Mouse (Mus musculus) embryonic facial prominence, embryonic 10.5 days (tissue): ENCODE data around the gene Ephx3. TPM values are rescaled to one million over a fixed set of nuclear protein-coding genes. Genes with fewer than 3 reads are reported as not detected.

ENCODE experiments used
- DNase-seq: peaks from one replicate; pipeline ENCODE4 v3.0.0-alpha.2; 2017; ENCODE audit warnings: low spot score
- H3K27ac ChIP-seq: fragments of 300-500 bp; sonication (generic); replicated peaks from 2 replicates; pipeline ENCODE4 v1.5.1; 2016; ENCODE audit warnings: mild to moderate bottlenecking
- H3K27me3 ChIP-seq: fragments of 300-500 bp; sonication (generic); replicated peaks from 2 replicates; pipeline ENCODE4 v1.6.1; 2016; ENCODE audit warnings: low read depth, mild to moderate bottlenecking; ENCODE audit not compliant: poor library complexity, severe bottlenecking
- H3K36me3 ChIP-seq: fragments of 300-500 bp; sonication (generic); replicated peaks from 2 replicates; pipeline ENCODE4 v1.6.1; 2016; ENCODE audit warnings: mild to moderate bottlenecking, moderate library complexity
- H3K4me1 ChIP-seq: fragments of 300-500 bp; sonication (generic); 2 replicates; pipeline ENCODE4 v1.6.1; 2016
- H3K4me3 ChIP-seq: fragments of 300-500 bp; sonication (generic); 2 replicates; pipeline ENCODE4 v1.5.1; 2016; ENCODE audit warnings: mild to moderate bottlenecking, moderate library complexity
- H3K9me3 ChIP-seq: fragments of 300-500 bp; sonication (generic); 2 replicates; pipeline ENCODE4 v1.6.1; 2016; ENCODE audit warnings: mild to moderate bottlenecking
- WGBS: fragments of 180-500 bp; shearing (Covaris S2); methylation state at CpG from one replicate; pipeline ENCODE4 v1.1.7; 2016; 5-methylcytosine and 5-hydroxymethylcytosine counted together
- polyA plus RNA-seq: library from polyadenylated mRNA; unstranded; fragments of >200 nt; fragmentation: Nextera tagmentation; extraction: Ambion mirVana; gene quantifications from 2 replicates; pipeline ENCODE4 v1.2.1, GENCODE M21; 2016

The Ephx3 gene
- polyA plus RNA-seq, 1 experiment from 2014 or later = 0.12 TPM

DNA sequence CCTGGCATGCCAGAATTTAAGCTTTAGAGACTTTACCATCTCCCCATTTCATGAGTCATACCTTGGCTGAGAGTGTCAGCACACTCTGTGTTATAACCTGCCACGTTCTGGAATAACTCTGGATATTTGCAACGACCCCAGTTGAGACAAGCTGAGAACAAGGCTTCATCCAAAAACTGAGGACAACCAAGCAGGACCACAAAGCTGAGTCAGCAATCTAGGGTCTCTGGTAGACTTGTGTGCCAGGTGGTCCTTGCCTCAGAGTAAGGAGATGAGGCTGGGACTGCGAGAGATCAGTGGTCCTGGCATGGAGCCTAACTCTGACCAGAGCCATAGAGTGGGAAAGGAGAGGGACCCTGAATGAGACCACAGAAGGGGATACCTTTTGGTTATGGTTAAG, 13.6 kb upstream of the Ephx3 start:
- Histone ChIP-seq H3K36me3 (peaks cover 100% of the 10 kb centered on the region), H3K9me3 (no peaks in the 10 kb centered on the region), H3K4me1 (0 out of 2 replicates have a peak, but pooled peaks cover 7% of the 10 kb centered on the region), H3K4me3 (no peak overlapping the region), H3K27me3 (no peaks in the 10 kb centered on the region), H3K27ac (no peak overlapping the region)
- WGBS = 90% methylated on average over 3 of the region's 3 CpGs
- no peak for DNase-seq

DNA sequence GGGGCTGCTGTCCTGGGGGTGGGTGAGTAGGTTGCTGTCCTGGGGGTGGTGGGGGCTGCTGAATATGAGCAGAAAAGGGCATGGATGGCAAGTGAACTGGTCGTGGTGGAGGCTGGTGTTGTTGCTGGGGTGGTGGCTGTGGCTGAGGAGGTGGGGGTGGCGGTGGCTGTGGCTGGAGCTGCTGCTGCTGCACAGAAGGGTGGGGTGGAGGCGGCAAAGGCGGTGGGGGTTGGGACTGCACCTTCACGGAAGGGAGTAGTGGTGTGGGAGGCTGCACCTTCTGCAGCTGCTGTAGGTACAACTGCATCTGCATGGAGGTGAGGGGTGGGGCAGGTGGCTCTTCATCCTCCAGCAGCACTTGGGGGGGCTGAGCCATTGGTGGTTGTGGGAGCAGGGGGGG, 11.7 kb upstream of the Ephx3 start:
- Histone ChIP-seq H3K27ac (no peak overlapping the region), H3K4me1 (no peaks in the 10 kb centered on the region), H3K9me3 (no peaks in the 10 kb centered on the region), H3K27me3 (no peaks in the 10 kb centered on the region), H3K4me3 (no peak overlapping the region), H3K36me3 (peaks cover 100% of the 10 kb centered on the region)
- DNase-seq = no peak
- WGBS = 87% methylated on average over 5 of the region's 5 CpGs

DNA sequence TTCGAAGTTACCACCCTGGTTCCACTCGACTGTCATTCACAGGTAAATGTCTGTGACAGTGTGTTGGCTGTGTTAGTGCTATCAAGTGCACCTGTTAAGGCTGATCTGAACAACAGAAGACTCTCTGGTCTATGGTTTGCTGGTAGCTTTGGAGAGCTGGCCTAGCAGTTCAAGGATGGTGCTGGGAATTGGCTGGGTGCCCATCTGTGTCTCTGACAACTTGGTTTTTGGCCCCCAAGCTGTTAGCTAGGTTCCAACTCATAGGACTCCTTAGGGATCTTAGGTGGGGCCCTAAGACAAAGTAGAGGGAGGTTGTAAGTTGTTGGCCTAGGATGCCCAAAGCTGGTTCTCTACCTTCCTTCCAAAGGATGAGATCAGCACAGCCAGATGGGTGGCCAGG, 10.4 kb upstream of the Ephx3 start:
- Histone ChIP-seq H3K9me3 (no peaks in the 10 kb centered on the region), H3K27ac (no peak overlapping the region), H3K4me3 (no peak overlapping the region), H3K4me1 (no peaks in the 10 kb centered on the region), H3K27me3 (no peaks in the 10 kb centered on the region), H3K36me3 (peaks cover 97% of the 10 kb centered on the region)
- 90% methylated on average over 2 of the region's 2 CpGs for WGBS
- DNase-seq = no peak

DNA sequence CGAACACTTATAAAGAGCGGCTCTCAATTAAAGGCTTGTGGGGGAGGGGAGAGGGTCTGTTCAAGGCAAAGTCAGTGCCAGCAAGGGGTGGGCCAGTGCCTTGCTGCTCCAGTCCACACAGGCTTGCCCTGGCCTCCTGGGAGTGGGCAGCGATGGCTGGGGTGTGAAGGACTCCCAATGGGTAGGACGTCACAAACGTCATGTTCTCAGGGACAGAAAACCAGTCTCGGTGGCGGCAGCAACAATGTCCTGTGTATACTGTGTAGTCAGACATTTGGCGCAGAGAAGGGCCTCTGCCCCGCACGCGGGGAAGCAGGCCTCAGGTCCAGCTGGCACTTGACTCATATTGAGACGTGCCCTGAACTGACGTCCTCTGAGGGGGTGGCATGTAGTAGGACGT, 7.8 kb upstream of the Ephx3 start:
- H3K9me3 ChIP-seq = no peaks in the 10 kb centered on the region
- H3K4me3 ChIP-seq = no peak overlapping the region
- peaks cover 71% of the 10 kb centered on the region for H3K36me3 ChIP-seq
- DNase-seq = no peak
- H3K27me3 ChIP-seq = no peaks in the 10 kb centered on the region
- H3K27ac ChIP-seq = no peak overlapping the region
- H3K4me1 ChIP-seq = no peaks in the 10 kb centered on the region
- WGBS = 88% methylated on average over 14 of the region's 14 CpGs

DNA sequence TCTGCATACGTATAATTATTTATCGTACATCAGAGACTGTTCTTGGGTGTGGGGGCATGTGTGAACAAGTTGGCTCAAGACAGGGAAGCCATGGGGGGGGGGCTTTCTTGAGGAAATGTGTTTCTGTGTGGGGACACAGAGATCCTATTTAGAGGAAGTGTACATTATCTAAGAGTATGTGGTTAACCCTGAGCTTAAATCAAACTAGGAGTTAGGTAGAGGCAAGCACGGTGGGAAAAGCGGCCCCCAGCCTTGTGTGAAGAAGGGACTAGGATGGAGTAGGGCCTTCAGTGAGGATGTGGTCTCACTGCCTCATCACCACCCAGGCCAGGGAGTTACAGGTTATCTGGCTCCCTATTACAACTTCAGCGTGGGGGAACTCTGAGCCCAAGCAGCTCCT, 6.4 kb upstream of the Ephx3 start:
- no peaks in the 10 kb centered on the region for H3K4me1 ChIP-seq
- peaks cover under 1% of the 10 kb centered on the region; the same call in 1 of the 2 replicates for H3K27me3 ChIP-seq
- 93% methylated on average over 5 of the region's 5 CpGs for WGBS
- H3K4me3 ChIP-seq = no peak overlapping the region
- peaks cover 57% of the 10 kb centered on the region for H3K36me3 ChIP-seq
- H3K9me3 ChIP-seq = no peaks in the 10 kb centered on the region
- H3K27ac ChIP-seq = no peak overlapping the region
- no peak for DNase-seq

DNA sequence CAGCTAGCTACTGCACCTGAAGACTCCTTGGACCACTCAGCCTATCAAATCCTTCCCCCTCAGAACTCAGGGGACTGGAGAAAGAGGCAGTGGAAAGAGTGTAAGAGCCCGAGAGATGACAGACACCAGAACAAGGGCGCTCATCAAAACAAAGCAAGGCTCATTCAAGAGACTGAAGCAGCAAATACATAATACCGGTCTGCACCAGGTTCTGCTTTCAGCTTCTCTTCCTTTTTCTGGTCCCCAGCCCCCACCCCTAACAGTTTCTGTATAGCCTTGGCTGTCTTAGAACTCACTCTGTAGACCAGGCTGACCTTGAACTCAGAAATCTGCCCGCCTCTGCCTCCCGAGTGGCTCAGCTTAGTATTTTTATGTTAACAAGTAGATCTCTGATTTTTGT, 3.7 kb upstream of the Ephx3 start:
- DNase-seq = no peak
- H3K4me3 ChIP-seq = no peak overlapping the region
- no peaks in the 10 kb centered on the region for H3K9me3 ChIP-seq
- WGBS = 83% methylated on average over 5 of the region's 5 CpGs
- peaks cover 29% of the 10 kb centered on the region for H3K36me3 ChIP-seq
- peaks cover 18% of the 10 kb centered on the region for H3K4me1 ChIP-seq
- no peak overlapping the region for H3K27ac ChIP-seq
- H3K27me3 ChIP-seq = peaks cover 28% of the 10 kb centered on the region

DNA sequence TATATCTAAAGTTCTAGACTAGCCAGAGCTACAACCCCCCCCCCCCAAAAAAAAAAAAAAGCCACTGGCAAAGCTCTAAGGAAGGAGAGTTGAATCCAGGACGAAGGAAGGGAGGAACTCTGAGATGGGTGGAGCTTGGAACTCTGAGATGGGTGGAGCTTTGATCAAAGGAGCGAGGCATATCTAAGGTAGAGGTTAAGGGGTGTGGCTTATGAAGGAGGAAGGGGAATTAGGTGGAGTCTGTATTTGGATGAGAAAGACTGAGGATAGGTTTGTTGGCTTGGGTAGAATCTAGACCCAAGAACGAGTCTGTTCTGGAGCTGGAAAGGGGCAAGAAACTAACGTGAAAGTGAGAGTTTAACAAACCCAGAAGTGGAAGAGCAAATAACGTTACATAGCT, 501 bp upstream of the Ephx3 start:
- no peak for DNase-seq
- H3K36me3 ChIP-seq = no peaks in the 10 kb centered on the region; the same call in none of the 2 replicates
- no peaks in the 10 kb centered on the region for H3K9me3 ChIP-seq
- H3K4me1 ChIP-seq = peaks cover 18% of the 10 kb centered on the region
- peaks cover 36% of the 10 kb centered on the region for H3K27me3 ChIP-seq
- no peak overlapping the region for H3K27ac ChIP-seq
- 11% methylated on average over 5 of the region's 5 CpGs for WGBS
- H3K4me3 ChIP-seq = peak overlapping the region; percentile 56

DNA sequence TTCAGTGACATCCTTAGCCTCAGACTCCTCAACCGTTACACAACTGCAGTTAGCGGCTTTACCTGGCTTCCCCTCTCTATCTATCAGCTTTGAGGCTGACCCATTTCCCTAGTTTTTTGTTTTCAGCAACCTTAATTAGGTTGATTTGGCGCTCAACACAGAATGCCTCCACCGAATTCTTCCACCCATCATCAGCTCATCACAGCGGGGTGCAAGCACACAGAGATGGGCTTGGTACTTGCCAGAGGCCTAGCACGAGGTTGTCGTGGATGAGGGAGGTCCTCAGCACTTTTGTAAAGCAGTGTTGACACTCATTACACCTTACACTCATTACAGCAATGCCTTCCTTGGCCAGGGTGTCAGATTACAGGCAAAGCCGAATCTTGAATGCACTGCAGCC, 6.3 kb downstream of the Ephx3 start:
- Histone ChIP-seq H3K27me3 (peaks cover 8% of the 10 kb centered on the region), H3K4me3 (no peak overlapping the region), H3K27ac (no peak overlapping the region), H3K36me3 (no peaks in the 10 kb centered on the region), H3K4me1 (peaks cover 26% of the 10 kb centered on the region), H3K9me3 (no peaks in the 10 kb centered on the region)
- DNase-seq = no peak
- WGBS = 29% methylated on average over 8 of the region's 8 CpGs

DNA sequence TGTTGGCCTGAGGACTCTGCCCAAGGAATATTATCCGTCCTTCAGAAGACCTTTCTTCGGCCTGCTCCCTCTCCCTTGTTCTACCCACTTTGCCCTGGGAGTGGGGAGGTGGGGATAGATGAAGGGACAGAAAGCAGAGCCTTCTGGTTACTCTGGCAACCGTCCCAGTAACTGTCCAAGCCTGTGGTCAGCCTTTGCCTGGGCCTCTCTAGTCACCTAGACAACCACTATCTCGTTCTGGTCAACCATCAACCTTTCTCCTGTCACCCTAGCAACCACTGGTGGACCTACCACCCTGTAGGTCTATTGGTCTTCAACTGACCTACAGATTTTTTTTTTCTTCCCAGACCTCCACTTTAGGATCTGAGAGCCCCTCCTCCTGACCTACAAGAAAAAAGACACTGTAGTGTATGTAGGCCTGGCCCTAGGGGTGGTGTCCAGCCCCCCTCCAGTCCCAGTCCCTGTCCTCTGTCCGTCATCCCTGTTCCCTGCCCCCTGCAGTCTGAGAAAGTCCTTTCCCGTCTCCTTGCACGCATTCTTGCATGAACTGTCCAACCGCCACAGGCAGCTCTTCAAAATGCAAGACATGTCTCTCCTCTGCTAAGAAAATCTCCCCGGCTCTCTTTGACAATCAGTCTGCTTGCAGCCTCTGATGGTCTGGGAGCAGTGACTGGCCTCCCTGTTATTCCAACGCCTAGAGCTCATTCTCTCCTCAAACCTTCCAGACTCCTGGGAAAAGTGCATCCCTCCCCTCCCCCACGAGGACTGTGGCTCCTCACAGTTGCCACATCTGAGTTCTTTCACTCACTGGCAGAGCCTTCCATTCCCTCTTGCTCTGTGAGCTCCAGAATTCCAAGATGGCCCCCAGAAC, 9.5 kb downstream of the Ephx3 start:
- WGBS = 61% methylated on average over 11 of the region's 11 CpGs
- no peaks in the 10 kb centered on the region for H3K9me3 ChIP-seq
- peaks cover 26% of the 10 kb centered on the region for H3K4me1 ChIP-seq
- H3K36me3 ChIP-seq = no peaks in the 10 kb centered on the region
- H3K27me3 ChIP-seq = no peaks in the 10 kb centered on the region; the same call in 1 of the 2 replicates
- H3K4me3 ChIP-seq = no peak overlapping the region
- peak overlapping the region; percentile 10; the same call in 1 of the 2 replicates for H3K27ac ChIP-seq
- no peak for DNase-seq

DNA sequence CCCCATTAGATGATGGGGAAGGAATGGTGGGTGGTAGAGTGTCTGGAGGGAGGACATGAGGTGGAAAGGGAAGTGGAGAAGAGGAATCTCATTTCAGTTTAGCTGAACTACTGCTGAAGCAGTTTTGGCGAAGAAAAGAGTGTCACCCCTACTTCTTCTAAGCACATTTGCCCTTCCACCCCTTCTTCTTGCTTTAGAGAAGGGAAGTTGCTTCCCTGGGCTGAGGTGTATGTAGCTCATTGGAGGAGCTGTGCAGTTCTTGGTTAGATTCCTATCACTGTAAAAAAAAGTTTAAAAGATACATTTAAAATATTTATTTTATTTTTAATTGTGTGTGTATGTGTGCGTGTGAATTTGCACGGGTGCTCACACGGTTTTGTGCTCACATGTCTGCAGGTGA, 12.4 kb downstream of the Ephx3 start:
- Histone ChIP-seq H3K36me3 (no peaks in the 10 kb centered on the region), H3K4me1 (peaks cover 23% of the 10 kb centered on the region), H3K9me3 (no peaks in the 10 kb centered on the region), H3K27ac (no peak overlapping the region), H3K4me3 (no peak overlapping the region), H3K27me3 (no peaks in the 10 kb centered on the region)
- DNase-seq = no peak
- 91% methylated on average over 4 of the region's 4 CpGs for WGBS

DNA sequence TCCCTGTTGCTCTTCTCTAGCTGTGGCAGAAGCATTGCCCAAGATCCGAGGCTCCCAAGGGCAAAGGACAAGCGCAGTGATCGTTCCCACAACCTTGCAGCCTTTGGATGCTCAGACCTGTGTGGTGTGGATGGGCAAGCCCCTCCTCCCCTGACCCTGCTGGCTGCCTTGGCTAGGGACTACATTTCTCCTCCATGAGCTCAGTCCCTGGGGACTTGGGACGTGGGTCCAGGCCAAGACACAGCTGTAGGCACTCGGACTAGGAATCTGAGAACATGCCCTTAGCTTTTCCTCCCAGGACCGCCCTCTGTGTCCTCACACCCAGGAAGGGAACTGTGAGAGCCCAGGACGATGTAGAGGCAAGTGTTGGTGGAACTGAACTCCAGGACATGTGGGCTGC, 16.2 kb downstream of the Ephx3 start:
- DNase-seq = no peak
- H3K27me3 ChIP-seq = no peaks in the 10 kb centered on the region
- H3K36me3 ChIP-seq = no peaks in the 10 kb centered on the region
- peaks cover 12% of the 10 kb centered on the region for H3K4me1 ChIP-seq
- H3K4me3 ChIP-seq = no peak overlapping the region
- 62% methylated on average over 7 of the region's 7 CpGs for WGBS
- no peaks in the 10 kb centered on the region for H3K9me3 ChIP-seq
- 0 out of 2 replicates have a peak overlapping the region, but pooled peaks have one; percentile 1 for H3K27ac ChIP-seq

DNA sequence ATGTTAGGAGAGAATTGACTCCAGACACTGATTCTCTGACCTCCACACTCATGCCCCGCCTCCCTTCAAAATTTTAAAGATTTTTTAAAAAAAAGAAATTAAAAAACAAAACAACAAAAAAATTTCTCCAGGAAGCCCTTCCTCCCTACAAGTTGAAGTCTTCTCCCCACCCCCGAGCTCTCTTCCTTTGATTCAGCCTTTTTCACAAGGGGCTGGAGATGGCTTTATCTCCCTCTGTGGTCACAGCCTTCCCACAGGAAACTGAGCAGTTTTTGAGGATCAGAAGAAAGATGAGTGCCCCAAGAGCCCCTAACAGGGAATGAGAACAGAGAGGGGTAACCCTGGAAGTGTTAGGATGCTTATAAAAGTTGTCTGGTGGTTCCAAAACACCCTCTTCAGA, 16.9 kb downstream of the Ephx3 start:
- H3K4me1 ChIP-seq = peaks cover 18% of the 10 kb centered on the region
- WGBS = 74% methylated on average over 2 of the region's 2 CpGs
- no peak overlapping the region for H3K4me3 ChIP-seq
- no peaks in the 10 kb centered on the region for H3K27me3 ChIP-seq
- no peak overlapping the region for H3K27ac ChIP-seq
- H3K9me3 ChIP-seq = no peaks in the 10 kb centered on the region
- no peaks in the 10 kb centered on the region for H3K36me3 ChIP-seq
- no peak for DNase-seq

DNA sequence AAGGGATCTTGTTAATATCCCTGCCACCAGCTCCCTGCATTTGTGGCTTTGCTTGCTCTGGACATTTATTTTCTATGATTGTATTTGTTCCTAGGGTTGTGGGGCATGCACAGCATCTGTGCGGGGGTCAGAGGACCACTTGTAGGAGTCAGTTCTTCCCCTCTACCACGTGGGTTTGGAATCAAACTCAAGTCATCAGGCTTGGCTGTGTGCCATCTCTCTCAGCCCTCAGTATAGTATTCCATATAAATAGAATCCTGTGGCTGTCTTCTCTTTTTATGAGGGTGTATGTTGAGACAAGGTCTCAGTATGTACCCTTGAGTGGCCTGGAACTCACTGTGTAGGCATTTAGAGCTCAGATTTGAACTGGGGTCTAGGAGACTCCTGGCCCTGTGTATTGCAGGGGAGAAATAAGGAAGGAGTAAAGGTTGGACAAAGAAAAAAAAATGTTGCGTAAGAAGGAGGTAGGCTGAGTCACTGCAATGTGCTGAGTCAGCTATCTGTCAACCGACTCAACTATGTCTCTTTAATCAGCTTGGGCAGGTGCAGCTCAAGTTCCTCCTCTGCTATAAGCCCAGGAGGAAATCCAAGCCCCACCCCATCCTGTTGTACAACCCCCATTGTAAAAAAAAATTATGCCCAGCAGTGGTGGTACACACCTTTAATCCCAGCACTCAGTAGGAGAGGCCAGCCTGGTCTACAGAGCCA, 19.7 kb downstream of the Ephx3 start:
- H3K27ac ChIP-seq = no peak overlapping the region
- H3K4me3 ChIP-seq = no peak overlapping the region
- 81% methylated on average over 4 of the region's 4 CpGs for WGBS
- no peak for DNase-seq
- H3K4me1 ChIP-seq = peaks cover 38% of the 10 kb centered on the region
- H3K36me3 ChIP-seq = no peaks in the 10 kb centered on the region
- no peaks in the 10 kb centered on the region for H3K9me3 ChIP-seq
- H3K27me3 ChIP-seq = no peaks in the 10 kb centered on the region
